In the genomic region with DNA sequence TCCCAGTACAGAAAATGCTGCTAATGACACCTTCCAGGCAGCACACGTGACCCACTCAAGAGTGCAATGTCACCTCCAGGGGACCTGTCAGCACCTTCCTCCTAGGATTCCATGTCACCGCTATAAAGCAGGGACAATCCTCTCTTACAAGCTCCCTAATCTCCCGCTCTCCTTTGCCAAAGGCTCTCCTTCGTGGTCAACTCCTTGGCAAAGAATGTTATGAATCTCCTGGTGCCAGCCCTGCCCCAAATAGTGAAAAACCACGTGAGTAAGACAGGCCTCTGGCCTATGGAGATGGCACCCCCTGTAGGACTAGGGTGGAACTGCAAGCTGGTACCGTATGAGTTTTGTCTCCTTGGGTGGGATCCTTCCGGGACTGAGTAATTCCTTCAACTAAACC, we compare ENCODE assay signal across 10 mouse cellular contexts. TPM values are rescaled to one million over a fixed set of nuclear protein-coding genes. Genes with fewer than 3 reads are reported as not detected.
DNase-seq lines count a peak whose midpoint lies in the region; ATAC-seq and TF ChIP-seq lines count a peak whose summit lies in the region.
"Had no signal": no experiment of that assay in that cellular context is flagged by ENCODE, and none has a peak within 500 bp of the region (broad histone marks: within the 10 kb centered on the region; RNA-seq: fewer than 3 reads in every experiment).

No protein-coding gene starts in this region.

- H3K79me2 ChIP-seq in liver, adult 2 months (ENCODE audit: control insufficient read depth, insufficient read depth, low read length) = no peaks in the 10 kb centered on the region
- no peaks in the 10 kb centered on the region for H3K79me2 ChIP-seq in heart, adult 2 months (replicated peaks; ENCODE audit: control insufficient read depth, insufficient read depth, low read length)

- H3K27ac ChIP-seq in liver, adult 2 months (replicated peaks; ENCODE audit: insufficient read depth, low read depth, low read length) = no peak overlapping the region
- no peak overlapping the region for H3K27ac ChIP-seq in liver, embryonic 12.5 days
- H3K27ac ChIP-seq in heart, adult 2 months = no peak overlapping the region
- no peak overlapping the region for H3K27ac ChIP-seq in lung, postnatal 0 days (ENCODE audit: low read length)
- H3K27ac ChIP-seq: embryonic facial prominence, embryonic 13.5 days had no signal

- H3K9me3 ChIP-seq in liver, embryonic 12.5 days (replicated peaks) = no peaks in the 10 kb centered on the region
- H3K9me3 ChIP-seq in lung, postnatal 0 days (ENCODE audit: low read length) = no peaks in the 10 kb centered on the region
- H3K9me3 ChIP-seq: embryonic facial prominence, embryonic 13.5 days had no signal

- intact Hi-C loops in heart, adult 2 months (cut with DNase I) = loop anchor here (1.0 kb wide), 1 partner anchor 34 kb away; no protein-coding TSS in a partner anchor

- WGBS in liver, adult 2 months = 63% methylated on average over 7 of the region's 7 CpGs
- 47% methylated on average over 7 of the region's 7 CpGs for WGBS in liver, embryonic 12.5 days (ENCODE audit: insufficient replicate concordance)
- WGBS in heart, adult 2 months = 34% methylated on average over 7 of the region's 7 CpGs
- WGBS in lung, postnatal 0 days = 47% methylated on average over 7 of the region's 7 CpGs

- no peak for TF ChIP-seq POLR2A in liver, adult 2 months (IDR thresholded peaks at IDR 0.05; ENCODE audit: extremely low read depth, insufficient read depth, low read length)
- no peak for TF ChIP-seq POLR2A in heart, adult 2 months (IDR thresholded peaks at IDR 0.05; ENCODE audit: insufficient read depth, low read depth, low read length)

- peak; percentile 94 for TF ChIP-seq EP300 in heart, adult 2 months (IDR thresholded peaks at IDR 0.05; ENCODE audit: insufficient read depth, low read depth, low read length)
- TF ChIP-seq EP300 in lung, postnatal 0 days (IDR thresholded peaks at IDR 0.05) = no peak

- H3K4me3 ChIP-seq in liver, adult 2 months (ENCODE audit: insufficient read depth, low read depth, low read length) = no peak overlapping the region
- H3K4me3 ChIP-seq in liver, embryonic 12.5 days = no peak overlapping the region
- H3K4me3 ChIP-seq in heart, adult 2 months = no peak overlapping the region
- no peak overlapping the region for H3K4me3 ChIP-seq in lung, postnatal 0 days (ENCODE audit: low read depth, low read length)
- H3K4me3 ChIP-seq: embryonic facial prominence, embryonic 13.5 days had no signal

- H3K36me3 ChIP-seq in liver, adult 2 months (ENCODE audit: control insufficient read depth, insufficient read depth, low read length) = no peaks in the 10 kb centered on the region
- no peaks in the 10 kb centered on the region for H3K36me3 ChIP-seq in liver, embryonic 12.5 days
- H3K36me3 ChIP-seq in heart, adult 2 months (ENCODE audit: control insufficient read depth, insufficient read depth, low read length) = no peaks in the 10 kb centered on the region
- H3K36me3 ChIP-seq in lung, postnatal 0 days (ENCODE audit: insufficient read depth, low read length) = no peaks in the 10 kb centered on the region
- H3K36me3 ChIP-seq: embryonic facial prominence, embryonic 13.5 days had no signal

- ATAC-seq in liver, embryonic 12.5 days = no peak
- peak; percentile 69 for ATAC-seq in lung, postnatal 0 days

- peak; percentile 63 for TF ChIP-seq CTCF in liver, adult 2 months (IDR thresholded peaks at IDR 0.05; ENCODE audit: low read depth, low read length)
- peak; percentile 90 for TF ChIP-seq CTCF in heart, adult 2 months (IDR thresholded peaks at IDR 0.05)
- peak; percentile 91 for TF ChIP-seq CTCF in lung, postnatal 0 days (IDR thresholded peaks at IDR 0.05)

- H3K9ac ChIP-seq in liver, adult 2 months (ENCODE audit: low read depth, low read length) = no peak overlapping the region
- H3K9ac ChIP-seq in liver, embryonic 12.5 days = no peak overlapping the region
- no peak overlapping the region for H3K9ac ChIP-seq in heart, adult 2 months (ENCODE audit: low read depth, low read length)
- no peak overlapping the region for H3K9ac ChIP-seq in lung, postnatal 0 days (replicated peaks; ENCODE audit: low read depth)
- H3K9ac ChIP-seq: embryonic facial prominence, embryonic 13.5 days had no signal

- H3K4me2 ChIP-seq in liver, embryonic 12.5 days = no peak overlapping the region
- no peak overlapping the region for H3K4me2 ChIP-seq in lung, postnatal 0 days (replicated peaks; ENCODE audit: low read depth, low read length)
- H3K4me2 ChIP-seq: embryonic facial prominence, embryonic 13.5 days had no signal

- no peaks in the 10 kb centered on the region for H3K4me1 ChIP-seq in liver, adult 2 months (ENCODE audit: control insufficient read depth, insufficient read depth, low read length)
- H3K4me1 ChIP-seq in liver, embryonic 12.5 days = no peaks in the 10 kb centered on the region
- H3K4me1 ChIP-seq in heart, adult 2 months (ENCODE audit: control insufficient read depth, insufficient read depth, low read length) = peaks cover 1% of the 10 kb centered on the region; the same call in 1 of the 2 replicates
- H3K4me1 ChIP-seq in lung, postnatal 0 days (ENCODE audit: insufficient read depth, low read depth, low read length) = no peaks in the 10 kb centered on the region
- H3K4me1 ChIP-seq: embryonic facial prominence, embryonic 13.5 days had no signal

- H3K27me3 ChIP-seq in liver, adult 2 months (ENCODE audit: control insufficient read depth, insufficient read depth, low read length) = no peaks in the 10 kb centered on the region
- no peaks in the 10 kb centered on the region for H3K27me3 ChIP-seq in liver, embryonic 12.5 days (replicated peaks)
- no peaks in the 10 kb centered on the region for H3K27me3 ChIP-seq in heart, adult 2 months (ENCODE audit: control insufficient read depth, insufficient read depth, low read length)
- H3K27me3 ChIP-seq in lung, postnatal 0 days (replicated peaks; ENCODE audit: insufficient read depth, low read length) = no peaks in the 10 kb centered on the region
- H3K27me3 ChIP-seq: embryonic facial prominence, embryonic 13.5 days had no signal

- no peak for DNase-seq in liver, adult 2 months (ENCODE audit: extremely low read depth, low read depth, low spot score)
- peak; percentile 57 to 62 for DNase-seq in adrenal gland, adult 18-20 months (ENCODE audit: low spot score in 2 of 2)
- peak; percentile 52 to 63 for DNase-seq in heart, adult 2 months
- peak; percentile 73 for DNase-seq in lung, postnatal 0 days (ENCODE audit: low spot score)
- DNase-seq in T-cell, adult 2 months (ENCODE audit: low spot score) = no peak
- no peak for DNase-seq in layer of hippocampus, postnatal 14 days (ENCODE audit: low spot score in 2 of 2)
- no peak for DNase-seq in right cerebral cortex, postnatal 14 days

RNA-seq across cellular contexts. Expression of a gene that starts 16.3 kb away (rescaled TPM):
- not detected in 2 replicates for total RNA-seq in liver, adult 2 months (2014; rRNA removed)
- not detected in 2 replicates for polyA plus RNA-seq in liver, adult 2 months (2012; rRNA removed)
- 0.13 and 0.23 TPM in 2 replicates for polyA plus RNA-seq in liver, embryonic 12.5 days (2016; fragmentation: Nextera tagmentation; extraction: Ambion mirVana)
- total RNA-seq in adrenal gland, adult 18-20 months (2021) = not detected
- total RNA-seq in heart, adult 2 months (2021) = under 1 TPM in 1 of 2 experiments, not detected in 1; 0.14 TPM
- 65.7 TPM in 1 of 2 replicates, not detected in the other for polyA plus RNA-seq in heart, adult 2 months (2012; rRNA removed)
- polyA plus RNA-seq in lung, postnatal 0 days (2015; fragmentation: Nextera tagmentation; extraction: Ambion mirVana) = 7.3 and 7.4 TPM in 2 replicates
- under 1 TPM; 0.48 to 0.71 TPM for total RNA-seq in layer of hippocampus, postnatal 14 days (2021)
- polyA plus RNA-seq: embryonic facial prominence, embryonic 13.5 days had no signal

RNA-seq across cellular contexts. Expression of a gene that starts 16.6 kb away (rescaled TPM):
- total RNA-seq in liver, adult 2 months (2014; rRNA removed) = not detected in 2 replicates
- polyA plus RNA-seq in liver, adult 2 months (2012; rRNA removed) = not detected in 2 replicates
- polyA plus RNA-seq in liver, embryonic 12.5 days (2016; fragmentation: Nextera tagmentation; extraction: Ambion mirVana) = not detected in 2 replicates
- not detected for total RNA-seq in adrenal gland, adult 18-20 months (2021)
- total RNA-seq in heart, adult 2 months (2021) = not detected
- polyA plus RNA-seq in heart, adult 2 months (2012; rRNA removed) = 0.08 TPM in 1 of 2 replicates, not detected in the other
- 18.2 and 20.4 TPM in 2 replicates for polyA plus RNA-seq in lung, postnatal 0 days (2015; fragmentation: Nextera tagmentation; extraction: Ambion mirVana)
- not detected for total RNA-seq in layer of hippocampus, postnatal 14 days (2021)

RNA-seq across cellular contexts. Expression of a gene that starts 44.5 kb away (rescaled TPM):
- total RNA-seq in liver, adult 2 months (2014; rRNA removed) = not detected in 2 replicates
- not detected in 2 replicates for polyA plus RNA-seq in liver, adult 2 months (2012; rRNA removed)
- 0.24 TPM in 1 of 2 replicates, not detected in the other for polyA plus RNA-seq in liver, embryonic 12.5 days (2016; fragmentation: Nextera tagmentation; extraction: Ambion mirVana)
- not detected for total RNA-seq in adrenal gland, adult 18-20 months (2021)
- total RNA-seq in heart, adult 2 months (2021) = not detected
- not detected in 2 replicates for polyA plus RNA-seq in heart, adult 2 months (2012; rRNA removed)
- polyA plus RNA-seq in lung, postnatal 0 days (2015; fragmentation: Nextera tagmentation; extraction: Ambion mirVana) = not detected in 2 replicates
- not detected for total RNA-seq in layer of hippocampus, postnatal 14 days (2021)
- polyA plus RNA-seq: embryonic facial prominence, embryonic 13.5 days; lung, embryonic 16.5 days had no signal

RNA-seq across cellular contexts. Expression of a gene that starts 50.7 kb away (rescaled TPM):
- not detected in 2 replicates for total RNA-seq in liver, adult 2 months (2014; rRNA removed)
- polyA plus RNA-seq in liver, adult 2 months (2012; rRNA removed) = not detected in 2 replicates
- not detected in 2 replicates for polyA plus RNA-seq in liver, embryonic 12.5 days (2016; fragmentation: Nextera tagmentation; extraction: Ambion mirVana)
- not detected for total RNA-seq in adrenal gland, adult 18-20 months (2021)
- not detected for total RNA-seq in heart, adult 2 months (2021)
- not detected in 2 replicates for polyA plus RNA-seq in heart, adult 2 months (2012; rRNA removed)
- polyA plus RNA-seq in lung, postnatal 0 days (2015; fragmentation: Nextera tagmentation; extraction: Ambion mirVana) = not detected in 2 replicates
- not detected for total RNA-seq in layer of hippocampus, postnatal 14 days (2021)
- polyA plus RNA-seq: embryonic facial prominence, embryonic 13.5 days; lung, embryonic 16.5 days had no signal

Comparison
In these comparisons a context has a peak if more than half of its experiments do, and no peak if none do; other contexts are left out.
1. DNase-seq: peak in adrenal gland, adult 18-20 months (2 of 2), heart, adult 2 months (2 of 2) and lung, postnatal 0 days (single experiment); none in liver, adult 2 months (single experiment), T-cell, adult 2 months (single experiment), layer of hippocampus, postnatal 14 days (0 of 2) and right cerebral cortex, postnatal 14 days (single experiment).
2. Peak in every context shown above with its lines, with median percentiles within 50 percentile points of each other: CTCF ChIP-seq.